Mouse (Mus musculus) erythroblast, embryonic 14.5 days (primary cell): ENCODE results near the gene Miga1.

Experiments used
- GATA1 ChIP-seq: IDR thresholded peaks from 2 replicates; pipeline ENCODE4 v1.6.1; 2012; ENCODE audit warnings: low read length, inconsistent platforms, mixed read lengths
- TAL1 ChIP-seq: IDR thresholded peaks from 3 replicates; pipeline ENCODE4 v1.6.1; 2012; ENCODE audit warnings: low read length, inconsistent platforms, mixed read lengths

GRCm38 (mm10) chr3:152229271-152229670 lies 110.9 kb downstream of the Miga1 start:
- TF ChIP-seq GATA1 (no peak), TAL1 (no peak)
